Mouse (Mus musculus): ENCODE measurements at regions not wholly inside any gene's neighbourhood (a gene's known extent, or its start where the extent isn't known, plus 50 kb on each side); places are given as distances from the start of the nearest gene placed in this dataset.
A peak's percentile ranks its signal among the peaks of the same experiment; 100 is the strongest.

- Histone ChIP-seq H3K27me3 (ENCODE audit: control insufficient read depth, insufficient read depth, insufficient read length) (no peaks in the 10 kb centered on the region), H3K36me3 (ENCODE audit: control insufficient read depth, insufficient read depth) (no peaks in the 10 kb centered on the region), H3K79me2 (ENCODE audit: control insufficient read depth, insufficient read depth) (no peaks in the 10 kb centered on the region), H3ac (ENCODE audit: control insufficient read depth, insufficient read length, low read depth) (no peak overlapping the region), H3K79me3 (ENCODE audit: low read depth) (no peaks in the 10 kb centered on the region), H3K4me3 (ENCODE audit: insufficient read depth, poor library complexity, severe bottlenecking) (no peak overlapping the region)
- TF ChIP-seq CEBPB (IDR thresholded peaks at IDR 0.05; ENCODE audit: low read depth) (no peak), CTCF (IDR thresholded peaks at IDR 0.05; ENCODE audit: control insufficient read depth, insufficient read depth, insufficient read length) (no peak), USF1 (IDR thresholded peaks at IDR 0.05; ENCODE audit: low read depth) (no peak), MYOD1 (IDR thresholded peaks at IDR 0.05; ENCODE audit: control insufficient read depth, insufficient read length, low read depth) (no peak)
Observed at GRCm38 (mm10) chr1:90385024-90385423, 181.2 kb downstream of the Ackr3 start.

- H3K4me3 ChIP-seq (ENCODE audit: insufficient read depth, poor library complexity, severe bottlenecking) = no peak overlapping the region
- H3K79me2 ChIP-seq (ENCODE audit: control insufficient read depth, insufficient read depth) = no peaks in the 10 kb centered on the region
- H3K27me3 ChIP-seq (ENCODE audit: control insufficient read depth, insufficient read depth, insufficient read length) = no peaks in the 10 kb centered on the region
- TF ChIP-seq CEBPB (IDR thresholded peaks at IDR 0.05; ENCODE audit: low read depth) (no peak), MYOD1 (IDR thresholded peaks at IDR 0.05; ENCODE audit: control insufficient read depth, insufficient read length, low read depth) (peak; percentile 15)
- H3K79me3 ChIP-seq (ENCODE audit: low read depth) = no peaks in the 10 kb centered on the region
- H3ac ChIP-seq (ENCODE audit: control insufficient read depth, insufficient read length, low read depth) = no peak overlapping the region
- H3K36me3 ChIP-seq (ENCODE audit: control insufficient read depth, insufficient read depth) = no peaks in the 10 kb centered on the region
Observed at GRCm38 (mm10) chr1:90386792-90387191, 183.0 kb downstream of the Ackr3 start.

GRCm38 (mm10) chr1:90390422-90390821 lies 186.6 kb downstream of the Ackr3 start:
- Histone ChIP-seq H3K79me2 (ENCODE audit: control insufficient read depth, insufficient read depth) (no peaks in the 10 kb centered on the region), H3K79me3 (ENCODE audit: low read depth) (no peaks in the 10 kb centered on the region), H3ac (ENCODE audit: control insufficient read depth, insufficient read length, low read depth) (no peak overlapping the region), H3K36me3 (ENCODE audit: control insufficient read depth, insufficient read depth) (no peaks in the 10 kb centered on the region), H3K27me3 (ENCODE audit: control insufficient read depth, insufficient read depth, insufficient read length) (no peaks in the 10 kb centered on the region), H3K4me3 (ENCODE audit: insufficient read depth, poor library complexity, severe bottlenecking) (no peak overlapping the region)
- no peak for TF ChIP-seq MYOD1 (IDR thresholded peaks at IDR 0.05; ENCODE audit: control insufficient read depth, insufficient read length, low read depth)
- no peak for TF ChIP-seq MYOG (IDR thresholded peaks at IDR 0.05; ENCODE audit: control insufficient read depth, extremely low read depth, insufficient read length)
- no peak for TF ChIP-seq CEBPB (IDR thresholded peaks at IDR 0.05; ENCODE audit: low read depth)
- no peak for TF ChIP-seq USF1 (IDR thresholded peaks at IDR 0.05; ENCODE audit: low read depth)
- no peak for TF ChIP-seq FOSL1 (IDR thresholded peaks at IDR 0.05; ENCODE audit: insufficient read depth, low read length, poor library complexity, severe bottlenecking)
- no peak for TF ChIP-seq MAX (IDR thresholded peaks at IDR 0.05)
- no peak for TF ChIP-seq CTCF (IDR thresholded peaks at IDR 0.05; ENCODE audit: control insufficient read depth, insufficient read depth, insufficient read length)

GRCm38 (mm10) chr1:90393861-90394260 lies 190.1 kb downstream of the Ackr3 start:
- TF ChIP-seq MYOD1 (IDR thresholded peaks at IDR 0.05; ENCODE audit: control insufficient read depth, insufficient read length, low read depth) (no peak), MAX (IDR thresholded peaks at IDR 0.05) (no peak), CEBPB (IDR thresholded peaks at IDR 0.05; ENCODE audit: low read depth) (no peak)
- H3K36me3 ChIP-seq (ENCODE audit: control insufficient read depth, insufficient read depth) = no peaks in the 10 kb centered on the region
- no peak overlapping the region for H3ac ChIP-seq (ENCODE audit: control insufficient read depth, insufficient read length, low read depth)
- H3K79me2 ChIP-seq (ENCODE audit: control insufficient read depth, insufficient read depth) = no peaks in the 10 kb centered on the region
- H3K4me3 ChIP-seq (ENCODE audit: insufficient read depth, poor library complexity, severe bottlenecking) = no peak overlapping the region
- H3K79me3 ChIP-seq (ENCODE audit: low read depth) = no peaks in the 10 kb centered on the region
- H3K27me3 ChIP-seq (ENCODE audit: control insufficient read depth, insufficient read depth, insufficient read length) = no peaks in the 10 kb centered on the region

- Histone ChIP-seq H3K4me3 (ENCODE audit: insufficient read depth, poor library complexity, severe bottlenecking) (no peak overlapping the region), H3K79me3 (ENCODE audit: low read depth) (no peaks in the 10 kb centered on the region), H3ac (ENCODE audit: control insufficient read depth, insufficient read length, low read depth) (no peak overlapping the region), H3K27me3 (ENCODE audit: control insufficient read depth, insufficient read depth, insufficient read length) (no peaks in the 10 kb centered on the region), H3K79me2 (ENCODE audit: control insufficient read depth, insufficient read depth) (no peaks in the 10 kb centered on the region), H3K36me3 (ENCODE audit: control insufficient read depth, insufficient read depth) (no peaks in the 10 kb centered on the region)
- no peak for TF ChIP-seq MYOG (IDR thresholded peaks at IDR 0.05; ENCODE audit: control insufficient read depth, extremely low read depth, insufficient read length)
Observed at GRCm38 (mm10) chr1:90395331-90396016, 191.7 kb downstream of the Ackr3 start.

GRCm38 (mm10) chr1:90396660-90397059 lies 192.9 kb downstream of the Ackr3 start:
- Histone ChIP-seq H3K79me3 (ENCODE audit: low read depth) (no peaks in the 10 kb centered on the region), H3K36me3 (ENCODE audit: control insufficient read depth, insufficient read depth) (no peaks in the 10 kb centered on the region), H3K27me3 (ENCODE audit: control insufficient read depth, insufficient read depth, insufficient read length) (no peaks in the 10 kb centered on the region), H3K4me3 (ENCODE audit: insufficient read depth, poor library complexity, severe bottlenecking) (no peak overlapping the region), H3ac (ENCODE audit: control insufficient read depth, insufficient read length, low read depth) (no peak overlapping the region), H3K79me2 (ENCODE audit: control insufficient read depth, insufficient read depth) (no peaks in the 10 kb centered on the region)
- TF ChIP-seq MYOG (IDR thresholded peaks at IDR 0.05; ENCODE audit: control insufficient read depth, extremely low read depth, insufficient read length) (no peak), CTCF (IDR thresholded peaks at IDR 0.05; ENCODE audit: control insufficient read depth, insufficient read depth, insufficient read length) (no peak), MAX (IDR thresholded peaks at IDR 0.05) (no peak), CEBPB (IDR thresholded peaks at IDR 0.05; ENCODE audit: low read depth) (no peak), USF1 (IDR thresholded peaks at IDR 0.05; ENCODE audit: low read depth) (no peak), MYOD1 (IDR thresholded peaks at IDR 0.05; ENCODE audit: control insufficient read depth, insufficient read length, low read depth) (no peak), FOSL1 (IDR thresholded peaks at IDR 0.05; ENCODE audit: insufficient read depth, low read length, poor library complexity, severe bottlenecking) (no peak)
